8 mouse cellular contexts compared by ENCODE assay signal in genomic region chr9:15685215-15685614, GRCm38 (mm10). TPM values are rescaled to one million over a fixed set of nuclear protein-coding genes. Genes with fewer than 3 reads are reported as not detected.
DNase-seq lines count a peak whose midpoint lies in the region; ATAC-seq and TF ChIP-seq lines count a peak whose summit lies in the region.

No protein-coding gene starts in this region.

- no peaks in the 10 kb centered on the region for H3K27me3 ChIP-seq in forebrain, embryonic 14.5 days (replicated peaks; ENCODE audit: control insufficient read depth, insufficient read depth, low read length)
- H3K27me3 ChIP-seq in hindbrain, embryonic 10.5 days (ENCODE audit: insufficient read depth, poor library complexity, severe bottlenecking), result no peaks in the 10 kb centered on the region
- no peaks in the 10 kb centered on the region for H3K27me3 ChIP-seq in lung, postnatal 0 days (replicated peaks; ENCODE audit: insufficient read depth, low read length)

- no peaks in the 10 kb centered on the region for H3K36me3 ChIP-seq in forebrain, embryonic 14.5 days (ENCODE audit: control insufficient read depth, insufficient read depth, low read length)
- no peaks in the 10 kb centered on the region for H3K36me3 ChIP-seq in hindbrain, embryonic 10.5 days
- H3K36me3 ChIP-seq in lung, postnatal 0 days (ENCODE audit: insufficient read depth, low read length), result no peaks in the 10 kb centered on the region

- ATAC-seq in forebrain, embryonic 14.5 days, result peak; percentile 72
- peak; percentile 45; the same call in 1 of the 2 replicates for ATAC-seq in lung, postnatal 0 days

- 18% methylated on average over 4 of the region's 4 CpGs for WGBS in forebrain, embryonic 14.5 days
- 18% methylated on average over 4 of the region's 4 CpGs for WGBS in hindbrain, embryonic 10.5 days
- 9% methylated on average over 4 of the region's 4 CpGs for WGBS in lung, postnatal 0 days

- H3K9ac ChIP-seq in forebrain, embryonic 14.5 days (ENCODE audit: low read length), result no peak overlapping the region
- no peak overlapping the region for H3K9ac ChIP-seq in lung, postnatal 0 days (replicated peaks; ENCODE audit: low read depth)

- no peak overlapping the region for H3K4me2 ChIP-seq in forebrain, embryonic 14.5 days (ENCODE audit: low read length)
- H3K4me2 ChIP-seq in lung, postnatal 0 days (replicated peaks; ENCODE audit: low read depth, low read length), result no peak overlapping the region

- H3K27ac ChIP-seq in forebrain, embryonic 14.5 days (ENCODE audit: low read depth, low read length), result no peak overlapping the region
- H3K27ac ChIP-seq in hindbrain, embryonic 10.5 days, result no peak overlapping the region
- no peak overlapping the region for H3K27ac ChIP-seq in lung, postnatal 0 days (ENCODE audit: low read length)

- TF ChIP-seq CTCF in lung, postnatal 0 days (IDR thresholded peaks at IDR 0.05), result peak; percentile 83

- no peaks in the 10 kb centered on the region for H3K4me1 ChIP-seq in forebrain, embryonic 14.5 days (ENCODE audit: control insufficient read depth, insufficient read depth, low read length)
- no peaks in the 10 kb centered on the region for H3K4me1 ChIP-seq in hindbrain, embryonic 10.5 days (replicated peaks)
- H3K4me1 ChIP-seq in lung, postnatal 0 days (ENCODE audit: insufficient read depth, low read depth, low read length), result no peaks in the 10 kb centered on the region

- no peak for TF ChIP-seq EP300 in lung, postnatal 0 days (IDR thresholded peaks at IDR 0.05)

- no peak overlapping the region for H3K4me3 ChIP-seq in forebrain, embryonic 14.5 days (ENCODE audit: low read depth, low read length)
- no peak overlapping the region for H3K4me3 ChIP-seq in hindbrain, embryonic 10.5 days
- no peak overlapping the region for H3K4me3 ChIP-seq in lung, postnatal 0 days (ENCODE audit: low read depth, low read length)

- no peaks in the 10 kb centered on the region for H3K9me3 ChIP-seq in forebrain, embryonic 14.5 days (replicated peaks; ENCODE audit: control insufficient read depth, low read length)
- H3K9me3 ChIP-seq in hindbrain, embryonic 10.5 days, result no peaks in the 10 kb centered on the region
- H3K9me3 ChIP-seq in lung, postnatal 0 days (ENCODE audit: low read length), result no peaks in the 10 kb centered on the region

- DNase-seq in MN1 (ENCODE audit: low spot score), result peak; percentile 37
- DNase-seq in c-Kit-positive CD71-negative TER-119-negative erythroid progenitor cells, embryonic 14.5 days (ENCODE audit: low read depth), result peak; percentile 45
- peak; percentile 87 for DNase-seq in forebrain, embryonic 14.5 days (ENCODE audit: low spot score)
- peak; percentile 74 for DNase-seq in hindbrain, embryonic 10.5 days (ENCODE audit: low spot score)
- peak; percentile 23 to 66 for DNase-seq in layer of hippocampus, adult 8-10 months (ENCODE audit: low spot score in 2 of 2)
- DNase-seq in lung, postnatal 0 days (ENCODE audit: low spot score), result peak; percentile 68
- DNase-seq in retina, embryonic 14.5 days (ENCODE audit: low spot score), result peak; percentile 94
- DNase-seq in urinary bladder, postnatal 4 days (ENCODE audit: low spot score in 2 of 2), result peak; percentile 36 to 68

RNA-seq across cellular contexts. Expression of gene Slc36a4, which starts 24.3 kb away (rescaled TPM):
- 34.7 and 42.0 TPM in 2 replicates for polyA plus RNA-seq in forebrain, embryonic 14.5 days (2014; fragmentation: Nextera tagmentation; extraction: Ambion mirVana)
- polyA plus RNA-seq in hindbrain, embryonic 10.5 days (2016; fragmentation: Nextera tagmentation; extraction: Ambion mirVana), result 11.3 and 12.4 TPM in 2 replicates
- total RNA-seq in layer of hippocampus, adult 8-10 months (2022), result 10 to 100 TPM; 40.4 to 48.4 (median 43.7) TPM
- polyA plus RNA-seq in lung, postnatal 0 days (2015; fragmentation: Nextera tagmentation; extraction: Ambion mirVana), result 8.6 and 11.2 TPM in 2 replicates

RNA-seq across cellular contexts. Expression of gene Deup1, which starts 57.5 kb away (rescaled TPM):
- 2.0 and 2.2 TPM in 2 replicates for polyA plus RNA-seq in forebrain, embryonic 14.5 days (2014; fragmentation: Nextera tagmentation; extraction: Ambion mirVana)
- polyA plus RNA-seq in hindbrain, embryonic 10.5 days (2016; fragmentation: Nextera tagmentation; extraction: Ambion mirVana), result 4.2 and 5.8 TPM in 2 replicates
- total RNA-seq in layer of hippocampus, adult 8-10 months (2022), result 1 to 10 TPM in 1 of 4 experiments, under 1 TPM in 3; 0.58 to 1.7 (median 0.72) TPM
- 4.1 and 4.7 TPM in 2 replicates for polyA plus RNA-seq in lung, postnatal 0 days (2015; fragmentation: Nextera tagmentation; extraction: Ambion mirVana)

Comparison
In these comparisons a context has a peak if more than half of its experiments do, and no peak if none do; other contexts are left out.
1. DNase-seq: peak in every context shown above with its lines; median percentile 94 in retina, embryonic 14.5 days; 87 in forebrain, embryonic 14.5 days; 74 in hindbrain, embryonic 10.5 days; 68 in lung, postnatal 0 days; 52 in urinary bladder, postnatal 4 days; 45 in c-Kit-positive CD71-negative TER-119-negative erythroid progenitor cells, embryonic 14.5 days; 44 in layer of hippocampus, adult 8-10 months; 37 in MN1.